Comparison of ENCODE assay signal across 1 mouse cellular context in the genomic region with DNA sequence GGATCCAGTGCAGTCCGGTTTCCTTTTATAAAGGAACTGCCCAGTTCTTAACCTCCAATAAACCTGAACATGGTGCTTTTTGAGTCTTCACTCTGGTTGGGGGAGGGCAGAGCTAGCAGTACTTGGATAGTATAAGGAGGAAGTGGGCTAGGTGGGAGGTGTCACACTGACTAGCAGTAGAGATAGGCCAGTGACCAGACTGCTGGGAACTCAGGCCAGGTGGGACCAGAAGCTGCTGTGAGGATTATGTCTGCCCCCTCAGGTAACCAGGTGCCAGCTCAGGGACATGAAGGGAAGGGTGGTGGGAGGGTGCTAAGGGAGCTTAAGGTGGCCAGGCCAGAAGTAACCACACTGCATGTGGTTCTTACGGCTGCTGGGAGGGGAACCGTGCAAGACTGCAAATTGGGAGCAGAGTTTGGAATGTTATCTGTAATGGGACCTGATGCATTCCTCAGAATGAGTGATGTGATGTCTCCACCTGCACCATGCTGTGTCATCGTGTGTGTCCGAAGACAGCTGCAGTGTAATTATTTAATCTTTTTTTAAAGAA.
TF ChIP-seq lines count a peak whose summit lies in the region.

No protein-coding gene starts in this region.

TF ChIP-seq in MEL, 35 proteins besides CTCF, POLR2A, EP300 and RAD21 (continued from another document):
- TF ChIP-seq POLR2AphosphoS5 (IDR thresholded peaks at IDR 0.05; ENCODE audit: borderline replicate concordance, low read depth, low read length) (peak; percentile 99), TAL1 (IDR thresholded peaks at IDR 0.05; ENCODE audit: low read length) (peak; percentile 14; the same call in 1 of the 2 replicates)
TF ChIP-seq in MEL: peak in this region for 2.
